34 mouse cellular contexts compared by ENCODE assay signal in the genomic region with DNA sequence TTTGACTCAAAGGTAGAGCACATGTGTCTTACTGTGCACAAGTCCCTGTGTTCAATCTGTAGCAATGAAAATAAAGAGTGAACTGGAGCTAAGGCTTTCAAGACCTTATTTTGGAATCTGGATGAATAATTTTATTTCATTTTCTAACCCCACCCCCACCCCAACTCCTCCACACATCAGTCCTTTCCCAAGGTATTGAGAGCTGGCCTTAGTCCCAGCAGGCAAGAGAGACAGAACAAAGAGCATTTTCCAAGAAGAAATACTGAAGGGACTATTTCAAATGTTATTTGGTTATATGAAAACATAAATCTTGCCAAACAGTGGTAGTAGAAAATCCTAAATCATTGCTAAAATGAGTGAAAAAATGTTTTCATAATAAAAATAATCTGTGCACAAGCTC. TPM values are rescaled to one million over a fixed set of nuclear protein-coding genes. Genes with fewer than 3 reads are reported as not detected.
"Had no signal": no experiment of that assay in that cellular context is flagged by ENCODE, and none has a peak within 500 bp of the region (broad histone marks: within the 10 kb centered on the region; RNA-seq: fewer than 3 reads in every experiment).

No protein-coding gene starts in this region.

- H3K4me3 ChIP-seq: embryonic facial prominence, embryonic 10.5 days; embryonic facial prominence, embryonic 12.5 days; embryonic facial prominence, embryonic 13.5 days; embryonic facial prominence, embryonic 15.5 days; erythroblast, embryonic 14.5 days; forebrain, embryonic 10.5 days; forebrain, embryonic 12.5 days; forebrain, embryonic 13.5 days; forebrain, embryonic 15.5 days; gastrocnemius, adult 2 months; heart, adult 2 months; heart, embryonic 10.5 days had no signal

- H3K9me3 ChIP-seq: embryonic facial prominence, embryonic 10.5 days; embryonic facial prominence, embryonic 12.5 days; embryonic facial prominence, embryonic 13.5 days; embryonic facial prominence, embryonic 15.5 days; forebrain, embryonic 10.5 days; forebrain, embryonic 12.5 days; forebrain, embryonic 13.5 days; forebrain, embryonic 15.5 days; heart, embryonic 10.5 days had no signal

- H3K27ac ChIP-seq: embryonic facial prominence, embryonic 10.5 days; embryonic facial prominence, embryonic 12.5 days; embryonic facial prominence, embryonic 13.5 days; embryonic facial prominence, embryonic 15.5 days; forebrain, embryonic 10.5 days; forebrain, embryonic 12.5 days; forebrain, embryonic 13.5 days; forebrain, embryonic 15.5 days; gastrocnemius, adult 2 months; heart, adult 2 months; heart, embryonic 10.5 days had no signal

- H3K4me2 ChIP-seq: embryonic facial prominence, embryonic 12.5 days; embryonic facial prominence, embryonic 13.5 days; embryonic facial prominence, embryonic 15.5 days; forebrain, embryonic 12.5 days; forebrain, embryonic 13.5 days; forebrain, embryonic 15.5 days had no signal

- DNase-seq: cerebellum, adult 9-11 months; cerebellum, postnatal 10 days; cerebellum, postnatal 14 days; cerebellum, postnatal 25 days; cerebellum, postnatal 36 days; embryo, embryonic 11 days; forebrain, postnatal 0 days; gastrocnemius, adult 2 months; gastrocnemius, postnatal 10 days; gastrocnemius, postnatal 14 days; gastrocnemius, postnatal 25 days; gastrocnemius, postnatal 36 days; heart, adult 11 months; heart, adult 18-20 months; heart, adult 2 months had no signal

- H3K4me1 ChIP-seq: embryonic facial prominence, embryonic 15.5 days had no signal

- H3K27me3 ChIP-seq: embryonic facial prominence, embryonic 12.5 days; embryonic facial prominence, embryonic 13.5 days; forebrain, embryonic 12.5 days; forebrain, embryonic 13.5 days; forebrain, embryonic 15.5 days had no signal

- H3K36me3 ChIP-seq: embryonic facial prominence, embryonic 10.5 days; embryonic facial prominence, embryonic 12.5 days; embryonic facial prominence, embryonic 13.5 days; embryonic facial prominence, embryonic 15.5 days; forebrain, embryonic 10.5 days; forebrain, embryonic 12.5 days; forebrain, embryonic 15.5 days; heart, embryonic 10.5 days had no signal

- ATAC-seq: forebrain, embryonic 13.5 days; forebrain, embryonic 14.5 days; forebrain, embryonic 15.5 days; forebrain, embryonic 16.5 days; forebrain, postnatal 0 days had no signal

- H3K9ac ChIP-seq: embryonic facial prominence, embryonic 12.5 days; embryonic facial prominence, embryonic 13.5 days; embryonic facial prominence, embryonic 15.5 days; forebrain, embryonic 12.5 days; forebrain, embryonic 13.5 days; forebrain, embryonic 15.5 days; forebrain, postnatal 0 days had no signal

RNA-seq across cellular contexts. Expression of a gene that starts 38.0 kb away (rescaled TPM):
- total RNA-seq: common myeloid progenitor, adult 5-6 weeks; granulocyte monocyte progenitor cell, adult 5-6 weeks had no signal
- polyA plus RNA-seq: cortical plate, adult 2 months; embryonic facial prominence, embryonic 14.5 days; embryonic facial prominence, embryonic 15.5 days; erythroblast, embryonic 14.5 days; forebrain, embryonic 11.5 days; forebrain, embryonic 12.5 days; forebrain, embryonic 13.5 days; forebrain, embryonic 14.5 days; forebrain, embryonic 16.5 days; forebrain, postnatal 0 days; frontal cortex, adult 2 months; gonadal fat pad, adult 2 months had no signal
